Mouse (Mus musculus) pancreas, adult 10 weeks (tissue): ENCODE data around the gene Teddm1a. TPM values are rescaled to one million over a fixed set of nuclear protein-coding genes. Genes with fewer than 3 reads are reported as not detected.

Experiments used
- polyA plus RNA-seq: library from polyadenylated mRNA; stranded (reverse); fragments of 350-450 nt; fragmentation: Illumina TruSeq; extraction: RNeasy Lipid Tissue Mini Kit (QIAGEN cat#74804); gene quantifications from one replicate; pipeline ENCODE4 v1.2.3, GENCODE M21; 2015; ENCODE audit warnings: low read depth, low replicate concordance; ENCODE audit not compliant: insufficient read depth

Gene Teddm1a
- not detected for polyA plus RNA-seq

GRCm38 (mm10) chr1:153891442-153891841 is at the start of gene Teddm1a:
Gene Teddm1a (plus strand): TSS chr1:153891742.

GRCm38 (mm10) chr1:153844042-153844441 is 47.5 kb upstream of the Teddm1a start, which contains the start of gene Rgsl1:
Gene Rgsl1 (minus strand): TSS chr1:153844142.

GRCm38 (mm10) chr1:153874045-153874444 is 17.5 kb upstream of the Teddm1a start, which contains the start of gene Teddm1b:
Gene Teddm1b (plus strand): TSS chr1:153874345.

GRCm38 (mm10) chr1:153899731-153900380 is 8.3 kb downstream of the Teddm1a start, which contains the start of the genes Glul and Teddm2:
Gene Glul (plus strand): TSS chr1:153899944.
Gene Teddm2 (minus strand): TSS chr1:153900228.

Other genes starting within 250 kb of the Teddm1a start
- gene Rgs8, start 238.7 kb upstream of the Teddm1a start, polyA plus RNA-seq: not detected
- gene Rgs16, start 151.4 kb upstream of the Teddm1a start, polyA plus RNA-seq: 1.6 TPM
- gene Rnasel, start 142.3 kb upstream of the Teddm1a start, polyA plus RNA-seq: 3.5 TPM
- gene Rgsl1, start 47.6 kb upstream of the Teddm1a start, polyA plus RNA-seq: not detected
- gene Teddm1b, start 17.4 kb upstream of the Teddm1a start, polyA plus RNA-seq: not detected
- 39.7 TPM for gene Glul, start 8.2 kb downstream of the Teddm1a start, polyA plus RNA-seq
- gene Teddm2, start 8.5 kb downstream of the Teddm1a start, polyA plus RNA-seq: 0.26 TPM